Mouse (Mus musculus): ENCODE results near the gene Skp1a.

The Skp1a gene

DNA sequence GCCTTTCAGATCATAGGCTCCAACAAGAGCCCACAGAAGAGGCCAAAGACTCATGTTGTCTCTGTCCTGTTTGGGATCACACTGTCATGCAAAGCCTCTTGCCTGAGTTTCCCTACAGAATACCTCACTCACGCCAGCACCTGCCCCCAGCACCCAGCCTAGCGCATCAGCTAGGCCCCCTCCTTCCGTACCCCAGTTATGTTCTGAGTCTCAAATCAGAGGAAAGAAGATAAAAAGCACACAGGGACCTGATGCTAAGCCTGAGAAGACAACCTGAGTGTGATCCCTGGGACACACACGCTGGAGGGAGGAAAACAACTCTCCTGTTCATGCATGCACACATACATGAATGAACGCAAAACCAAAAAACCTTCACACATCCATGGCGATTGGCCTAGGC is 47.2 kb downstream of the Skp1a start:
- no peak for DNase-seq

DNA sequence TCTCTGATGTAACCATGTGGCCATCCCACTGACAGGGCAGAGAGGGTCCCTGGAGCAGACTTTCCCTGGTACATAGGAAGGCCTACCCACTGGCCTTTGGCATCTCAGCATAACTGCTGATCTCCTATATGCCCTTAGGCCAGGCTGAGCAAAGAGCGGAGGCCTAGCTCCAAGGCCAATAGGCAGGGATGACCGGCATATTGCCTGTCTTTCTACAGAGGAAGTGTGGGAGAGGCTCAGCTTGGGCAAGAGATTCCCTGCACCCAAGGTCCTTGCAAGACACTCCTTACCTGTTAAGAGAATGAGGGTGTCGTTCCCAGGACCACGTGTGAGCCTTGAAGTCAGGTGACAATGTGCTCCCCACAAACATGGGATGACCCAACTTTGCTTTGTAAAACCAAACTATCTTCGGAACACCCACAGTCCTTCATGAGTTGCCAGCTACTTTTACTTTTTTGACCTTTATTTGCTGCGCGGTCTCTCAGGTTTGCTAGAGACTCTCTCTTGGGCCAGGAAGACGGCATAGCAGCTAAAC is 47.9 kb downstream of the Skp1a start:
- no peak for DNase-seq

DNA sequence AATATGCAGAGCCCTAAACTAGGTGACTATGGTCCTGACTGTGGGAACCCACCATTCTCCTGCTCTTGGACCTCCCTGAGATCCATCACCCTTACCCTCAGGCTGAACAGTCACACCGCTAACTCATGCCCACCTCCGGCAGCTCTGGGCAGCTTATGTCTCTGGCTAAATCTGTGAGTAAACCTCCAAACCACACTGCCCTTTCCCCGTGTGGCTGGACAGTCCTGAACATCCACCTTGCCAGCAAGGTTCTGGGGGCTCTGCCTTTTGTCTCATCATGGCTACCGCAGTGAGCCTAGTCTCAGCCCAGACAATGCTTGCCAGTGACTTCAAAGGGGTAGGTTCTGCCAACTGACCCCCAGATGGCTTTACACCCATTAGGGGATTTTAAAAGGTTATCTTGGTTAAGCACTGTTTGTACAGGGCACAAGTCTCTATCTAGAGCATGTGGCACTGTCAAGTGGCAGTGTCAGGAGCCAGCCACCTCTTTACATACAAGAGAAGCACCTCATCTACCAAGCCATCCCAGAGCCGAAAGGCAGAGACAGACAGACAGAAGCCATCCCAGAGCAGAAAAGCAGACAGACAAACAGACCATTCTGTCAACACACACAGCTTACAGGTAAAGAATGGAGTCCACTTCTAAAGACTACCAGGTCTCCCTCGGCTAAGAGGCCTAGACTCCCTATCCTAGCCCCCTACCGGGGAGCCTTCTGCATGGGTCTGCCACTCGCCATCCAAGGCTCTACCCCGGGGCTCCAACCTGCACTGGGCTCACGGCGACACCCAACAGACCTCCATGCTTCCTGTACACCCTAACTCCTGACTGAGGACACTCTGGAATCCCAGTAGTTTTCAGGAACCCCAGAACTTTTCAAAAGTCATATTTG is 49.0 kb downstream of the Skp1a start:
- DNase-seq: no peak

DNA sequence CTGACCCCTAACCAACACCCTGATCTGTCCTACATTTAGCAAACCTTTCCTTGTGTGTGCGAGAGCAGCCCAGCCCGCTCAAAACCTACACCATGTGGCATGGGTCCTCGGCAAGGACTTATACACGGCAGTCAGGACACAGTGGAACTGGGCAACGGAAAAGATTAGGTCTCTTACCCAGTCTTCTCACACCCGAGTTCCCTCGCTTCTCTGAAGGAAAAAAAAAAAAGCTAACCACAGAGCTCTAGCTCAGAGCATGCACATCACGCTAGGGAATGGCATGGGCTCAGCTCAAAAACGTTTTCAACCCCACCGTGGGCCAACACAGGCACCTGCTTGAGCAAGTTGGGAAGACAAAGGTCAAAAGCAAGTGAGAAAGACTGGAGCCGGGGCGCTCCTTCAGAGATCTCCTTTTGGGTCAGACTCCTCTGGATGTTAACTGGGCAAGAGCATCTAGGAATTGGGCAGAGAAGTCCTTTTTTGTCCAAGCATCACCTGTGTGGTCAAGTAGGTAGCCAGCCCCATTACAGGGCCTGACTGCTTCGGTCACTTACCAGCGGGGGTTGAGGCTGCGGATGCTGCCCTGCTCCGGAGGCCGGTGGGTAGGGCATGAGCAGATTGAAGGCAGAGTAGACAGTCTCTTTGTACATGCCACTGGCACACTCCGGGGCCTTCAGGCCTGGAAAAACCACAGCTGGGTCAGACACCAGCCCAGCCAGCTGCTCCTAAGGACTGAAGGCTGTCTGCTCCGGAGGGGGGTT is 50.0 kb downstream of the Skp1a start:
- no peak for DNase-seq

DNA sequence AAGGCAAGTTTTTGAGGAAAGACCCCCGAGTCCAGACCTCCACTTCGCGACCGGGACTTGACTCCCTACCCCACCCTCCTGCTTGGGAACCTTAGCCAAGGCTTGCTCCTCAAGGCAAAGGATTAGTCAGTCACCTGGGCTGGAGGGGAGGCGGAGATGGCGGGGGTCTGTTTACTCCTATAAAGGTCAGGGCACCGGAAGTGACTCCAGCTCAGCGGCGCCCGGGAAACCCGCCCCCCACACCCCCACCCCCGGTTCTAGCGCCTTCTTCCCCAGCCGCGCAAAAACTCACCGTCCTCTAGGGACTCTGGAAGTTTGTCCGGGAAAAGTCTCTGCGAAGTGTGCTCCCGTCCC is 50.6 kb downstream of the Skp1a start:
- no peak for DNase-seq

GRCm38 (mm10) chr11:52282774-52283595 is 51.2 kb downstream of the Skp1a start, which contains the start of gene Tcf7:
Tcf7 (minus strand) TSS chr11:52283014.
- peak; percentile 71 for DNase-seq

- peak; percentile 85 for DNase-seq
Measured at GRCm38 (mm10) chr11:52283596-52284571, 52.1 kb downstream of the Skp1a start.

DNA sequence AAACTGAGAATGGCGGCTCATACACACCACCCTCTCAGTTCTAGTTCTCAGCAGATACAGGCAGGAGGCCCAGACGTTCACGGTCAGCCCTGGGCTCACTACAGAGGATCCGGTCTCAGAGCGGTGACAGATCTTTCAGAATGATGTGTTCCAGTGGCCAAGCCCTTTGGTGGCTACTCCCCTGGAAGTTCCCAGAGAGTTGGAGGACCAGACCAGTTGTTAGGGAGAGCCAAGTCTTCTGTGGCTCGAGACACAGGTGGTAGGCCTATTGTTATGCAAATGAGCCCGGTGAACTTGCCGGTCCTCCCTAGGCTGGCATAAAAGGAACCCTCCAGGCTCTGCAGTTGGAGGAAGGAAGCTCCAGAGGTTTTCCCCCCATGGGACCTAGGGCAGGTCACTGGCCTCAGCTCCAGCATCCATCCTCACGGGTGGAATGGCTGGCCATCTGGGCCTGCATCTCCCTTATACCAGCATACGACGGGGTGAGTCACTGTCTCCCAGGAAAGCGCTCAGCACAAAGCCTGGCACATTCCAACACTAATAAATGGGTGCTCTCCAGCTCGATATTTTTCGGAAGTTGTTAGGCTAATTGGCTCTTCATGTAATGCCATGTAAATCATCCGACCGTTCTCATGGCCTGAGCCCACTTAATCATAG is 54.6 kb downstream of the Skp1a start:
- no peak for DNase-seq

DNA sequence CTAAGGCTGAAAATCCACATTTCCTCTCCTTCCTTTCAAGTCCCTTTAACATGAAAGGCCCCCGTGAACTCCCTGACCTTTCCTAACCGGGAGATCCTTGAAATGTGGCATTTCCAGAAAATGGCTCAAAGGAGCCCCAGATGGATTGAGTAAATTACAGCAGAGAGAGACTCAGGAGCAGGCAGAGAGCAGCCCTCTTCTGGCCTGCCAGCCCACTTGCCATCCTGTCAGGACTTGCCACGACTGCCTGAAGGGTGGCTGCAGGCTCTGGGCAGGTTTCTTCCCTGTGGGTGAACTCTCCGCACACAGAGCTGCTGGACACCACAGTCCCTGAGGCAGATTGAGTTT is 55.1 kb downstream of the Skp1a start:
- DNase-seq: no peak

GRCm38 (mm10) chr11:52292346-52292745 is 60.6 kb downstream of the Skp1a start:
- DNase-seq: no peak

GRCm38 (mm10) chr11:52292894-52293293 is 61.1 kb downstream of the Skp1a start:
- no peak for DNase-seq

DNA sequence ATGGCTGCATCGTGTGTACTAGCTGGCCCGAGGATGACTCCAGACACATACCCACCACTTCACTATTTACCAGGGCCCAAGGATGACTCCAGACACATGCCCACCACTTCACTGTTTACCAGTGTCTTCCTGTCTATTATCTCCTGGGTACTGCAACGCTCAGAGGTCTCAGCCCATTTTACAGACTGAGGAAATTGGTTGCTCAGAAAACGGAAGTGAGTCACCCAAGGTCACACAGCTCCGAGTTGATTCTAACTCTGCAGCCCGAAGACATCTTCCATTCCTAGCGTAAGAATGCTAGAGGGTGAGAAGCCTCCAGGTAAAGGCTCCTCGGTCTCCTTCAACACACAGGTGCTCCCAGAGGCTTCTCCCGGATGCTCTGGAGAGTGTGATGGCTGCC is 62.3 kb downstream of the Skp1a start:
- no peak for DNase-seq

Measured in lung, postnatal 36 days (tissue).